Comparison of ENCODE assay signal across 8 mouse cellular contexts in genomic region chr3:21557963-21558441, GRCm38 (mm10).
DNase-seq lines count a peak whose midpoint lies in the region; ATAC-seq lines count a peak whose summit lies in the region.
"Had no signal": no experiment of that assay in that cellular context is flagged by ENCODE, and none has a peak within 500 bp of the region (broad histone marks: within the 10 kb centered on the region; RNA-seq: fewer than 3 reads in every experiment).

No protein-coding gene starts in this region.

- H3K9me3 ChIP-seq in midbrain, embryonic 15.5 days: no peaks in the 10 kb centered on the region
- no peaks in the 10 kb centered on the region for H3K9me3 ChIP-seq in midbrain, embryonic 10.5 days (replicated peaks)
- H3K9me3 ChIP-seq in hindbrain, embryonic 16.5 days (ENCODE audit: control insufficient read depth, low read length): no peaks in the 10 kb centered on the region
- H3K9me3 ChIP-seq in intestine, embryonic 16.5 days (ENCODE audit: control insufficient read depth, low read length): no peaks in the 10 kb centered on the region

- H3K9ac ChIP-seq in midbrain, embryonic 15.5 days: no peak overlapping the region
- no peak overlapping the region for H3K9ac ChIP-seq in hindbrain, embryonic 16.5 days (ENCODE audit: low read depth, low read length)
- H3K9ac ChIP-seq in intestine, embryonic 16.5 days (ENCODE audit: low read depth, low read length): no peak overlapping the region

- peaks cover 16% of the 10 kb centered on the region for H3K4me1 ChIP-seq in midbrain, embryonic 15.5 days
- peaks cover 15% of the 10 kb centered on the region for H3K4me1 ChIP-seq in midbrain, embryonic 10.5 days
- H3K4me1 ChIP-seq in hindbrain, embryonic 16.5 days (ENCODE audit: control insufficient read depth, insufficient read depth, low read depth, low read length): peaks cover 16% of the 10 kb centered on the region
- no peaks in the 10 kb centered on the region for H3K4me1 ChIP-seq in intestine, embryonic 16.5 days (ENCODE audit: control insufficient read depth, insufficient read depth, low read length)

- H3K36me3 ChIP-seq in midbrain, embryonic 15.5 days (replicated peaks): no peaks in the 10 kb centered on the region
- H3K36me3 ChIP-seq in midbrain, embryonic 10.5 days: no peaks in the 10 kb centered on the region
- H3K36me3 ChIP-seq in hindbrain, embryonic 16.5 days (ENCODE audit: control insufficient read depth, insufficient read depth, low read length): no peaks in the 10 kb centered on the region
- H3K36me3 ChIP-seq in intestine, embryonic 16.5 days (ENCODE audit: control insufficient read depth, insufficient read depth, low read length): no peaks in the 10 kb centered on the region

- no peak overlapping the region for H3K4me2 ChIP-seq in midbrain, embryonic 15.5 days
- H3K4me2 ChIP-seq in hindbrain, embryonic 16.5 days (ENCODE audit: low read length): no peak overlapping the region
- H3K4me2 ChIP-seq in intestine, embryonic 16.5 days (ENCODE audit: low read depth, low read length): no peak overlapping the region

- DNase-seq in midbrain, embryonic 10.5 days (ENCODE audit: low spot score): no peak
- DNase-seq in cerebellum, postnatal 25 days: peak; percentile 21 to 54
- DNase-seq in layer of hippocampus, postnatal 25 days (ENCODE audit: extremely low spot score in 1 of 2, low spot score in 1 of 2): peak; percentile 53 to 67
- DNase-seq in spleen, postnatal 14 days (ENCODE audit: low spot score in 2 of 2): no peak

- ATAC-seq in midbrain, embryonic 15.5 days (replicated peaks): no peak
- peak; percentile 79 for ATAC-seq in hindbrain, embryonic 16.5 days
- ATAC-seq in intestine, embryonic 16.5 days: no peak

- no peaks in the 10 kb centered on the region for H3K27me3 ChIP-seq in midbrain, embryonic 15.5 days (replicated peaks)
- H3K27me3 ChIP-seq in midbrain, embryonic 10.5 days (ENCODE audit: low read depth, poor library complexity, severe bottlenecking): no peaks in the 10 kb centered on the region
- H3K27me3 ChIP-seq in hindbrain, embryonic 16.5 days (replicated peaks; ENCODE audit: control insufficient read depth, insufficient read depth, low read length): no peaks in the 10 kb centered on the region
- H3K27me3 ChIP-seq in intestine, embryonic 16.5 days (replicated peaks; ENCODE audit: control insufficient read depth, insufficient read depth, low read length): no peaks in the 10 kb centered on the region

- 59% methylated on average over 12 of the region's 12 CpGs for WGBS in midbrain, embryonic 15.5 days
- WGBS in midbrain, embryonic 10.5 days: 92% methylated on average over 12 of the region's 12 CpGs
- WGBS in hindbrain, embryonic 16.5 days: 43% methylated on average over 12 of the region's 12 CpGs
- WGBS in intestine, embryonic 16.5 days: 81% methylated on average over 12 of the region's 12 CpGs

- 0 out of 2 replicates have a peak overlapping the region, but pooled peaks have one; percentile 0 for H3K27ac ChIP-seq in midbrain, embryonic 15.5 days
- H3K27ac ChIP-seq in midbrain, embryonic 10.5 days (replicated peaks): no peak overlapping the region
- H3K27ac ChIP-seq in hindbrain, embryonic 16.5 days (ENCODE audit: low read depth, low read length): peak overlapping the region; percentile 69
- H3K27ac ChIP-seq in intestine, embryonic 16.5 days (ENCODE audit: low read length): no peak overlapping the region
- H3K27ac ChIP-seq: macrophage had no signal

- no peak overlapping the region for H3K4me3 ChIP-seq in midbrain, embryonic 15.5 days
- no peak overlapping the region for H3K4me3 ChIP-seq in midbrain, embryonic 10.5 days
- H3K4me3 ChIP-seq in hindbrain, embryonic 16.5 days (ENCODE audit: low read length): no peak overlapping the region
- H3K4me3 ChIP-seq in intestine, embryonic 16.5 days (ENCODE audit: low read length): no peak overlapping the region

Comparison
In these comparisons a context has a peak if more than half of its experiments do, and no peak if none do; other contexts are left out.
1. H3K27ac ChIP-seq: peak in midbrain, embryonic 15.5 days (single experiment) and hindbrain, embryonic 16.5 days (single experiment); none in midbrain, embryonic 10.5 days (single experiment) and intestine, embryonic 16.5 days (single experiment).
2. DNase-seq: peak in cerebellum, postnatal 25 days (2 of 2) and layer of hippocampus, postnatal 25 days (2 of 2); none in midbrain, embryonic 10.5 days (single experiment) and spleen, postnatal 14 days (0 of 2).